Mouse (Mus musculus): ENCODE measurements around the gene Pigz. TPM values are rescaled to one million over a fixed set of nuclear protein-coding genes. Genes with fewer than 3 reads are reported as not detected.
"Not testable (repeated sequence)": the region's sequence is repeated elsewhere in the genome, so short reads cannot be mapped to it uniquely, and the experiment has no call there.

Gene Pigz
- polyA plus RNA-seq, 1 experiment from 2014 or later = 1.6 TPM

DNA sequence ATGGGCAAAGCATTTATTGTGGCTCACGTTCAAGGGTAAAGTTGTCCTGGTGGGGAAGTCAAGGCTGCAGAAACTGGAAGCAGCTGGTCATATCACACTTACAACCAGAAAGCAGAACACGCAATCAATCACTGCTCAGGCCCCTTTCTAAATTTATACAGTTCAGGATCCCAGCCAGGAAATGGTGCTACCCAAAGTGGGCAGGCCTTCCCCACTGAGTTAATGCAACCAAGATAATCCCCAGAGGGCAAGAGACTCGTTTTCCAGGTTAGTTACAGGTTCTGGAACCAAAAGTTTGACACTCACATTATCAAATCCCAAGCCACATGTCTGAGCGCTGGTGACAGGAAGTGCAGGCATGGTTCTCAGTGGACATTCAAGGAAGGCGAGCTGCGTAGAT is 5.2 kb downstream of the Pigz start:
- no peak for ATAC-seq
- Histone ChIP-seq H3K4me2 (ENCODE audit: low read length) (no peak overlapping the region), H3K9ac (replicated peaks; ENCODE audit: low read depth, low read length) (no peak overlapping the region), H3K27ac (ENCODE audit: low read length) (no peak overlapping the region), H3K36me3 (ENCODE audit: control insufficient read depth, insufficient read depth) (no peaks in the 10 kb centered on the region), H3K4me3 (replicated peaks; ENCODE audit: low read length) (no peak overlapping the region), H3K27me3 (replicated peaks; ENCODE audit: control insufficient read depth, insufficient read depth, low read length) (peaks cover 6% of the 10 kb centered on the region), H3K9me3 (ENCODE audit: control insufficient read depth, low read length) (no peaks in the 10 kb centered on the region), H3K4me1 (replicated peaks; ENCODE audit: control insufficient read depth, insufficient read depth, low read length) (peaks cover 20% of the 10 kb centered on the region)
- WGBS = 78% methylated on average over 6 of the region's 6 CpGs

DNA sequence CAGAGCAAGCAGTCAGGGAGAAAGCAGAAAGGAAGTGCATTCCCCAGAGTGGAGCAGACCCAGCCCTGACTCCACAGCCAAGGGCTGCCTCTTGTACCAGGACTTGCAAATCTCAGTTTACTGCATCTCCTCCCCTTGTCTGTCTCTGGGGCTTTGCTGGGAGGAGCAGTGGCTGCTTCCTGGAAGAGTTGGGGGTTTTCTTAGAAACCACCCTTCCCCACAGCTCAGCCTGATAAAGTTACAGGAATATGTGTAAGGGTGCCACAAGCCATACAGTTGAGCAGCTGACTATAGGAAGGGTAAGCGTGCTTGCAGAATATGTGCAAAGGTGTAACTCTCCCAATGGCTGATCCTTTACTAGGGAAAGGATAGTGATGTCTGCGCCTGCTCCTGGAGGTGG is 6.9 kb downstream of the Pigz start:
- H3K27ac ChIP-seq (ENCODE audit: low read length) = no peak overlapping the region
- H3K27me3 ChIP-seq (replicated peaks; ENCODE audit: control insufficient read depth, insufficient read depth, low read length) = peaks cover 4% of the 10 kb centered on the region; the same call in 1 of the 2 replicates
- WGBS = 78% methylated on average over 2 of the region's 2 CpGs
- peaks cover 9% of the 10 kb centered on the region for H3K4me1 ChIP-seq (replicated peaks; ENCODE audit: control insufficient read depth, insufficient read depth, low read length)
- H3K9ac ChIP-seq (replicated peaks; ENCODE audit: low read depth, low read length) = no peak overlapping the region
- no peak overlapping the region for H3K4me3 ChIP-seq (replicated peaks; ENCODE audit: low read length)
- ATAC-seq = no peak
- no peaks in the 10 kb centered on the region for H3K36me3 ChIP-seq (ENCODE audit: control insufficient read depth, insufficient read depth)
- no peak overlapping the region for H3K4me2 ChIP-seq (ENCODE audit: low read length)
- H3K9me3 ChIP-seq (ENCODE audit: control insufficient read depth, low read length) = no peaks in the 10 kb centered on the region

DNA sequence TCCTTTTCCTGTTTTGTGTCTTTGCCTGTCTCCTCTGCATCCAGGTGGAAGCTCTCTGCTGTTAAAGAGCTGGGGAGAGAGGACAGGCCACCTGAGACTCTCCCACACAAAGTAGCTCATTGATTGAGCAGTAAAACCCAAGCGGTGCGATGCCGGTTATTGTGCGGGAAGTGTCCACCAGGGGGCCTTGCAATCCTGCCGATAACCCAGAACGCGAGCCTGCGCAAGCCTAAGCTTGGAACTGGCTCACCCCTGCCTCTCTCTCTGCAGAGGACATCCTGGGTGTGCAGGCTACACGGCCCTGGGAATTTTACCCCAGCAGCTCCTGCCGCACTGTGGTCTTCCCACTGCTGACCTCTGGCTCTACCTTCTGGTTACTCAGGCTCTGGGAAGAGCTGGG is 10.3 kb downstream of the Pigz start:
- no peaks in the 10 kb centered on the region for H3K9me3 ChIP-seq (ENCODE audit: control insufficient read depth, low read length)
- peak; percentile 32 for ATAC-seq
- H3K9ac ChIP-seq (replicated peaks; ENCODE audit: low read depth, low read length) = no peak overlapping the region
- H3K27me3 ChIP-seq (replicated peaks; ENCODE audit: control insufficient read depth, insufficient read depth, low read length) = no peaks in the 10 kb centered on the region
- no peak overlapping the region for H3K4me2 ChIP-seq (ENCODE audit: low read length)
- H3K36me3 ChIP-seq (ENCODE audit: control insufficient read depth, insufficient read depth) = no peaks in the 10 kb centered on the region
- no peak overlapping the region for H3K4me3 ChIP-seq (replicated peaks; ENCODE audit: low read length)
- 3% methylated on average over 10 of the region's 10 CpGs for WGBS
- H3K27ac ChIP-seq (ENCODE audit: low read length) = no peak overlapping the region
- peaks cover 29% of the 10 kb centered on the region for H3K4me1 ChIP-seq (replicated peaks; ENCODE audit: control insufficient read depth, insufficient read depth, low read length)

DNA sequence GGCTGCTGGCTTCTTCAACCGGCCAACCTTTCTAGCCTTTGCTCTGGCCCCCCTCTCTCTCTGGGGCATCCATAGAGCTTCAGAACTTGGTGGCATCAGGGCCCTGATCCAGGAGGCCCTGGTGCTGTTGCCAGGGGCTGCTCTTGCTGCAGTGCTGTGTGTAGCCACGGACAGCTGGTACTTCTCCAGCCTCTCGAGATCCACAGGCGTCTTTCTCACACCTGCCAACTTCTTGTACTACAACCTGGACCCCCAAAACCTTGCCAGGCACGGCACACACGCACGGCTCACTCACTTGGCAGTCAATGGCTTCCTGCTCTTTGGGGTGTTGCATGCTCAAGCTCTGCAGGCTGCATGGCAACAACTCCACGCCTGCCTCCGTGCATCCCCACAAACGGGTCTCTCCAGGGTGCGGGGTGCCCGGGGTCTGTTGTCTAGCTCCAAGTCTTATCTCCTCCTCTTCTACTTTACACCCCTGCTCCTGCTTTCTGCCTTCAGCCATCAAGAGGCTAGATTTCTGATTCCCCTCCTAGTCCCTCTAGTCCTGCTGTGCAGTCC is 11.1 kb downstream of the Pigz start:
- H3K27me3 ChIP-seq (replicated peaks; ENCODE audit: control insufficient read depth, insufficient read depth, low read length) = no peaks in the 10 kb centered on the region
- no peak overlapping the region for H3K4me2 ChIP-seq (ENCODE audit: low read length)
- H3K4me3 ChIP-seq (replicated peaks; ENCODE audit: low read length) = no peak overlapping the region
- H3K27ac ChIP-seq (ENCODE audit: low read length) = no peak overlapping the region
- H3K9me3 ChIP-seq (ENCODE audit: control insufficient read depth, low read length) = no peaks in the 10 kb centered on the region
- no peaks in the 10 kb centered on the region for H3K36me3 ChIP-seq (ENCODE audit: control insufficient read depth, insufficient read depth)
- H3K9ac ChIP-seq (replicated peaks; ENCODE audit: low read depth, low read length) = no peak overlapping the region; the same call in 1 of the 2 replicates
- WGBS = 86% methylated on average over 12 of the region's 12 CpGs
- ATAC-seq = no peak
- peaks cover 37% of the 10 kb centered on the region for H3K4me1 ChIP-seq (replicated peaks; ENCODE audit: control insufficient read depth, insufficient read depth, low read length)

DNA sequence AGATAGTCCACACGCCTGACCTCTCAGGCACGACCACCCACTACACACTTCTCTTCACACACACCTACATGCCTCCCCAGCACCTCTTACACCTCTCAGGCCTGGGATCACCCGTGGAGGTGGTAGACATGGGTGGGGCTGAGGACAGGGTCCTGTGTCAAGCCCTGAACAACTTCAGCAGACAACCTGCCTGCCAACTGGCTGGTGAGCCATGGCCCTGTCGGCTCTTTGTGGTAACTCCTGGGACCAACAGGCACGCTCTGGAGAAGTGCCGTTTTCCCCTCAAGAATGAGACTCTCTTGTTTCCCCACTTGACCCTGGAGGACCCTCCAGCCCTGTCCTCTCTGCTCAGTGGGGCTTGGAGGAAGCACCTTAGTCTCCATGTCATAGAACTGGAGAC is 11.7 kb downstream of the Pigz start:
- H3K27ac ChIP-seq (ENCODE audit: low read length) = no peak overlapping the region
- 93% methylated on average over 6 of the region's 6 CpGs for WGBS

DNA sequence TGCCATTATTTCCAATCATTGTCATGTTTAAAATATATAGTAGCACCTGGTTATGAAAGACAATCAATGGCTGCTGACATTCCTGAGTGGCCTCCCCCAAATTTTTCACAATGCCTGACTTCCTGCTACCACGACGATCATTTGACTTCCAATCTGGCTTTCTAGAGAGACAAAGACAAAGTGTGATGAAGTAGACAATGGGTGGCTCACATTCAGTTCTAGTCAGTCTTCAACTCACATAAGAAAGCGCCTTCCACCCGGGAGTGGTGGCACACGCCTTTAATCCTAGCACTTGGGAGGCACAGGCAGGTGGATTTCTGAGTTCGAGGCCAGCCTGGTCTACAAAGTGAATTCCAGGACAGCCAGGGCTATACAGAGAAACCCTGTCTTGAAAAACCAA is 12.3 kb downstream of the Pigz start:
- WGBS = 88% methylated on average over 6 of the region's 6 CpGs
- not testable (repeated sequence) for H3K9ac ChIP-seq (replicated peaks; ENCODE audit: low read depth, low read length); H3K4me2 ChIP-seq (ENCODE audit: low read length); H3K9me3 ChIP-seq (ENCODE audit: control insufficient read depth, low read length); H3K27ac ChIP-seq (ENCODE audit: low read length); H3K27me3 ChIP-seq (replicated peaks; ENCODE audit: control insufficient read depth, insufficient read depth, low read length); ATAC-seq; H3K36me3 ChIP-seq (ENCODE audit: control insufficient read depth, insufficient read depth); H3K4me3 ChIP-seq (replicated peaks; ENCODE audit: low read length)
- peaks cover 37% of the 10 kb centered on the region for H3K4me1 ChIP-seq (replicated peaks; ENCODE audit: control insufficient read depth, insufficient read depth, low read length)

More for the DNA sequence above, 11.7 kb downstream of the Pigz start:
- peaks cover 37% of the 10 kb centered on the region for H3K4me1 ChIP-seq (replicated peaks; ENCODE audit: control insufficient read depth, insufficient read depth, low read length)
- H3K27me3 ChIP-seq (replicated peaks; ENCODE audit: control insufficient read depth, insufficient read depth, low read length) = no peaks in the 10 kb centered on the region
- H3K4me3 ChIP-seq (replicated peaks; ENCODE audit: low read length) = no peak overlapping the region
- no peaks in the 10 kb centered on the region for H3K9me3 ChIP-seq (ENCODE audit: control insufficient read depth, low read length)
- ATAC-seq = no peak
- no peak overlapping the region; the same call in 1 of the 2 replicates for H3K9ac ChIP-seq (replicated peaks; ENCODE audit: low read depth, low read length)
- no peak overlapping the region for H3K4me2 ChIP-seq (ENCODE audit: low read length)
- no peaks in the 10 kb centered on the region for H3K36me3 ChIP-seq (ENCODE audit: control insufficient read depth, insufficient read depth)

DNA sequence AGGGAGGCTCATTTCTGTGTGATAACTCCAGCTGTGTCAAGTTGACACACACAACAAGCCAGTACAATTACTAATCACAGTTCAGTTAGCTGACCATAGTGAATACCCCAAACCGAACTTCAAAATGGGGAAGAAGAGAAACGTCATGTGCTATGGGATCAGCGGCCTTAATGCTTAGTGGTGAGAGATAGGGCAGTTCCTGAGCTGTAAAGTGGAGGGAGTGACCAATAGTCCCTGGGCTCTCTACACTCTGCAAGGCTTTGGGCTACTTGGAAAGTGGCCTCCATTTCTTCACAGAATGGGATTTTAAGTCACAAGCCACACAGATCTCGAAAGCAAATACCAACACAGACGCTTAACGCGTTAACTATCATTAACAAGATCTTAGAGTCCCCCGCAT is 13.7 kb downstream of the Pigz start:
- peak overlapping the region; percentile 63 for H3K4me3 ChIP-seq (replicated peaks; ENCODE audit: low read length)
- H3K9me3 ChIP-seq (ENCODE audit: control insufficient read depth, low read length) = no peaks in the 10 kb centered on the region
- peak overlapping the region; percentile 76 for H3K9ac ChIP-seq (replicated peaks; ENCODE audit: low read depth, low read length)
- ATAC-seq = no peak
- no peaks in the 10 kb centered on the region for H3K27me3 ChIP-seq (replicated peaks; ENCODE audit: control insufficient read depth, insufficient read depth, low read length)
- H3K36me3 ChIP-seq (ENCODE audit: control insufficient read depth, insufficient read depth) = no peaks in the 10 kb centered on the region
- H3K27ac ChIP-seq (ENCODE audit: low read length) = peak overlapping the region; percentile 80
- peak overlapping the region; percentile 85 for H3K4me2 ChIP-seq (ENCODE audit: low read length)
- 36% methylated on average over 8 of the region's 8 CpGs for WGBS
- H3K4me1 ChIP-seq (replicated peaks; ENCODE audit: control insufficient read depth, insufficient read depth, low read length) = peaks cover 37% of the 10 kb centered on the region

DNA sequence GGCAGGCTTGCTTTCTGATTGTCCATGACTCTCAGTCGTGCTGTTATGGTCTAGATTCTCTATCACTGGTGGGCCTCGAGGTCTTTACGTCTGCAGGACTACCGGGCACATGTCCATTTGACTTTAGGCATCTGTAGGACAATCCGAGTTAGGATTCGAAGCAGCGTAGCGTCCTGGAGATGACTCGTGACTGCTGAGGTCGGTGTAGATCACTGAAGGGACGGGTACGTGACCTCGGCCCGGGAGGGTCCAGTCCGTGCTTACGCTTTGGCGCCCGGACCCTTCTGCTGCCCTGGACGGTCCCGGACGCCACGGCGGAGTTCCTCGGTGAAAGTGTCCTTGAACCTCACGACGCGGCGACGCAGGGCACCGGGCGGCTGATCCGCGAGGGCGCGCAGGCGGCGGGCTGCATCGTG is 14.3 kb downstream of the Pigz start:
- no peak for ATAC-seq
- H3K4me2 ChIP-seq (ENCODE audit: low read length) = peak overlapping the region; percentile 85
- H3K9ac ChIP-seq (replicated peaks; ENCODE audit: low read depth, low read length) = peak overlapping the region; percentile 76
- peak overlapping the region; percentile 63 for H3K4me3 ChIP-seq (replicated peaks; ENCODE audit: low read length)
- H3K27me3 ChIP-seq (replicated peaks; ENCODE audit: control insufficient read depth, insufficient read depth, low read length) = no peaks in the 10 kb centered on the region
- WGBS = under 1% methylated on average over 38 of the region's 38 CpGs
- no peaks in the 10 kb centered on the region for H3K9me3 ChIP-seq (ENCODE audit: control insufficient read depth, low read length)
- peaks cover 37% of the 10 kb centered on the region for H3K4me1 ChIP-seq (replicated peaks; ENCODE audit: control insufficient read depth, insufficient read depth, low read length)
- H3K27ac ChIP-seq (ENCODE audit: low read length) = peak overlapping the region; percentile 80
- H3K36me3 ChIP-seq (ENCODE audit: control insufficient read depth, insufficient read depth) = no peaks in the 10 kb centered on the region

DNA sequence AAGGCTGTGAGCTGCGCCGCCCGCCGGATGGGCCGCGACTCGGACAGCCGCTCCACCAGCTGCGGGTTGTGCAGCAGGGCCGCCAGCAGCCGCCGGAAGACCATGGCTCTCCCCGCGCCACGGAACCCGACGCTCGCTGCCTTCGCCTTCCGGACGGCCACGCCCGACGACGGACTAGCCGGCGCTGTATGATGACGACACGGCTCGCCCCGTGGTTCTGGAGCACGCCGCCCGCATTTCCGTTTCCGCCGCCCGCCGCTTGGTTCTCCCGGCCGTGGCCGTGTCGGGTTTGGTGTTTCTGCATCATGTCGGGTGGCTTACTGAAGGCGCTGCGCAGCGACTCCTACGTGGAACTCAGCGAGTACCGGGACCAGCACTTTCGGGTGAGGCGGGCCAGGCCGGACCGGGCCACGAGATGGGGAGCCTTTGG is 14.7 kb downstream of the Pigz start, which contains the start of the genes 0610012G03Rik and Ncbp2:
Gene 0610012G03Rik, minus strand, starts transcription at position 150 of the 430 bp plus-strand sequence.
Gene Ncbp2, plus strand, starts transcription at position 169 of the 430 bp plus-strand sequence.
- H3K4me2 ChIP-seq (ENCODE audit: low read length) = peak within 1 kb of the TSS; percentile 95
- H3K4me3 ChIP-seq (replicated peaks; ENCODE audit: low read length) = peak within 1 kb of the TSS; percentile 63
- H3K9ac ChIP-seq (replicated peaks; ENCODE audit: low read depth, low read length) = peak within 1 kb of the TSS; percentile 76
- peaks cover 37% of the 10 kb centered on the region for H3K4me1 ChIP-seq (replicated peaks; ENCODE audit: control insufficient read depth, insufficient read depth, low read length)
- WGBS = under 1% methylated on average over 55 of the region's 55 CpGs
- H3K27me3 ChIP-seq (replicated peaks; ENCODE audit: control insufficient read depth, insufficient read depth, low read length) = no peaks in the 10 kb centered on the region
- ATAC-seq = peak; percentile 95
- H3K27ac ChIP-seq (ENCODE audit: low read length) = peak within 1 kb of the TSS; percentile 80
- no peaks in the 10 kb centered on the region for H3K9me3 ChIP-seq (ENCODE audit: control insufficient read depth, low read length)
- H3K36me3 ChIP-seq (ENCODE audit: control insufficient read depth, insufficient read depth) = no peaks in the 10 kb centered on the region

All from forebrain, embryonic 16.5 days (tissue).